24 mouse cellular contexts compared by ENCODE assay signal in the genomic region with DNA sequence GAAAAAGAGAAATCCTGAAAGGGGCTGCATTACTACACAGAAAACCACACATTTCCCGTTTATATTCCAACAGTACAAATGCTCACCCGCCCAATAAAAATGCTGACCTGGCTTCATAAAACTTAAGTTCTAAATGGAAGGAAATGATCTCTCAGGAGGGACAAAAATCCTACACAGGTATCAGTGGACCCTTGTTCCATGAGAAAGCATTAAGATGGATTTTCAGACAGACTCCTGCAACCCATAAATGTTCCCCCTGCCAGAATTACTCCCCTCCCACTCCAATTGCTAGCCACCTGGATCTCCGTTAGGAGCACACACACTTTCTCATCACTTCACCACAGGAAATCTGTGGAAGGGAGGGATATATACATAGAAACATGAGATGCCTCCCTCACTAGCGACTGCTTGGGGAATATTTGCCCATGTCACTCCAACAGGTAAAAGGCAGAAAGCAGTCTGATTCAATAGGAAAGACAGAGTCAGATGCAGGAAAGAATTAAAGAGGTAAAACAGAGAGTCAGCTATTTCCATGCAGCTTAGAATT.
DNase-seq lines count a peak whose midpoint lies in the region; ATAC-seq and TF ChIP-seq lines count a peak whose summit lies in the region.
"Had no signal": no experiment of that assay in that cellular context is flagged by ENCODE, and none has a peak within 500 bp of the region (broad histone marks: within the 10 kb centered on the region; RNA-seq: fewer than 3 reads in every experiment).

No protein-coding gene starts in this region.

- peaks cover 15% of the 10 kb centered on the region; the same call in 1 of the 2 replicates for H3K36me3 ChIP-seq in kidney, embryonic 14.5 days (ENCODE audit: control insufficient read depth, insufficient read depth, low read length)
- peaks cover 26% of the 10 kb centered on the region for H3K36me3 ChIP-seq in limb, embryonic 12.5 days
- H3K36me3 ChIP-seq in limb, embryonic 10.5 days, result peaks cover 23% of the 10 kb centered on the region
- peaks cover 27% of the 10 kb centered on the region for H3K36me3 ChIP-seq in limb, embryonic 14.5 days (ENCODE audit: control insufficient read depth, insufficient read depth, low read length)

- no peak overlapping the region for H3K4me2 ChIP-seq in kidney, embryonic 14.5 days (replicated peaks; ENCODE audit: low read depth, low read length)
- no peak overlapping the region for H3K4me2 ChIP-seq in limb, embryonic 12.5 days
- no peak overlapping the region for H3K4me2 ChIP-seq in limb, embryonic 14.5 days (replicated peaks; ENCODE audit: low read depth, low read length, severe bottlenecking)
- H3K4me2 ChIP-seq: embryonic facial prominence, embryonic 13.5 days; forebrain, embryonic 13.5 days; heart, embryonic 12.5 days; heart, embryonic 15.5 days; hindbrain, embryonic 13.5 days had no signal

- 37% methylated on average over 4 of the region's 4 CpGs for WGBS in kidney, embryonic 14.5 days
- WGBS in limb, embryonic 12.5 days, result 27% methylated on average over 4 of the region's 4 CpGs
- WGBS in limb, embryonic 10.5 days, result 84% methylated on average over 4 of the region's 4 CpGs
- WGBS in limb, embryonic 14.5 days, result 25% methylated on average over 4 of the region's 4 CpGs

- H3K9me3 ChIP-seq in kidney, embryonic 14.5 days (ENCODE audit: control insufficient read depth, low read length), result peaks cover 3% of the 10 kb centered on the region; the same call in 1 of the 2 replicates
- peaks cover 5% of the 10 kb centered on the region for H3K9me3 ChIP-seq in limb, embryonic 12.5 days
- no peaks in the 10 kb centered on the region for H3K9me3 ChIP-seq in limb, embryonic 10.5 days (replicated peaks)
- no peaks in the 10 kb centered on the region for H3K9me3 ChIP-seq in limb, embryonic 14.5 days (ENCODE audit: control insufficient read depth, low read length)
- H3K9me3 ChIP-seq: embryonic facial prominence, embryonic 13.5 days; heart, embryonic 15.5 days; hindbrain, embryonic 13.5 days had no signal

- no peak for DNase-seq in kidney, postnatal 25 days
- DNase-seq in limb, embryonic 10.5 days (ENCODE audit: low spot score), result no peak
- DNase-seq in limb, embryonic 14.5 days (ENCODE audit: low spot score), result peak; percentile 33
- no peak for DNase-seq in cerebellum, postnatal 10 days
- DNase-seq: adrenal gland, adult 8-10 months; adrenal gland, postnatal 25 days; cerebellum, adult 18-20 months; cerebellum, adult 9-10 months; cerebellum, postnatal 25 days; gastrocnemius, postnatal 25 days; heart, adult 18-20 months; heart, postnatal 10 days; heart, postnatal 36 days had no signal

- no peaks in the 10 kb centered on the region for H3K27me3 ChIP-seq in kidney, embryonic 14.5 days (ENCODE audit: control insufficient read depth, insufficient read depth, low read length)
- H3K27me3 ChIP-seq in limb, embryonic 12.5 days, result no peaks in the 10 kb centered on the region
- H3K27me3 ChIP-seq in limb, embryonic 10.5 days (ENCODE audit: low read depth, poor library complexity, severe bottlenecking), result no peaks in the 10 kb centered on the region
- no peaks in the 10 kb centered on the region for H3K27me3 ChIP-seq in limb, embryonic 14.5 days (ENCODE audit: control insufficient read depth, insufficient read depth, low read length)
- H3K27me3 ChIP-seq: embryonic facial prominence, embryonic 13.5 days; forebrain, embryonic 13.5 days; heart, embryonic 12.5 days; heart, embryonic 15.5 days; hindbrain, embryonic 13.5 days had no signal

- ATAC-seq in kidney, embryonic 14.5 days (ENCODE audit: low FRiP score, low TSS enrichment), result peak; percentile 60; the same call in 1 of the 2 replicates
- ATAC-seq in limb, embryonic 12.5 days (ENCODE audit: insufficient number of reproducible peaks, insufficient read depth, low FRiP score, low TSS enrichment, low read depth), result peak; percentile 68; the same call in 1 of the 2 replicates
- ATAC-seq in limb, embryonic 14.5 days (ENCODE audit: low FRiP score, low read depth), result peak; percentile 85
- ATAC-seq: activated CD4-positive, CD25-positive, alpha-beta regulatory T cell, adult 4 months; forebrain, embryonic 13.5 days; forebrain, embryonic 16.5 days had no signal

- no peaks in the 10 kb centered on the region for H3K4me1 ChIP-seq in kidney, embryonic 14.5 days (ENCODE audit: control insufficient read depth, insufficient read depth, low read length)
- H3K4me1 ChIP-seq in limb, embryonic 12.5 days (replicated peaks), result peaks cover 19% of the 10 kb centered on the region
- peaks cover 7% of the 10 kb centered on the region; the same call in 1 of the 2 replicates for H3K4me1 ChIP-seq in limb, embryonic 10.5 days
- peaks cover 11% of the 10 kb centered on the region; the same call in 1 of the 2 replicates for H3K4me1 ChIP-seq in limb, embryonic 14.5 days (ENCODE audit: control insufficient read depth, insufficient read depth, low read length)
- H3K4me1 ChIP-seq: embryonic facial prominence, embryonic 13.5 days; forebrain, embryonic 13.5 days; heart, embryonic 12.5 days; heart, embryonic 15.5 days; hindbrain, embryonic 10.5 days had no signal

- no peak for TF ChIP-seq POLR2A in limb, embryonic 14.5 days (IDR thresholded peaks at IDR 0.05; ENCODE audit: borderline replicate concordance, extremely low read depth, insufficient read depth, insufficient read length)

- H3K9ac ChIP-seq in kidney, embryonic 14.5 days (ENCODE audit: low read depth, low read length), result no peak overlapping the region
- no peak overlapping the region for H3K9ac ChIP-seq in limb, embryonic 12.5 days (replicated peaks)
- no peak overlapping the region for H3K9ac ChIP-seq in limb, embryonic 14.5 days (ENCODE audit: low read depth, low read length, severe bottlenecking)
- H3K9ac ChIP-seq: embryonic facial prominence, embryonic 13.5 days; forebrain, embryonic 13.5 days; heart, embryonic 12.5 days; heart, embryonic 15.5 days; hindbrain, embryonic 13.5 days had no signal

- H3K27ac ChIP-seq in kidney, embryonic 14.5 days (ENCODE audit: low read depth, low read length), result no peak overlapping the region
- no peak overlapping the region for H3K27ac ChIP-seq in limb, embryonic 12.5 days
- H3K27ac ChIP-seq in limb, embryonic 10.5 days, result no peak overlapping the region
- H3K27ac ChIP-seq in limb, embryonic 14.5 days (replicated peaks; ENCODE audit: low read depth, low read length), result no peak overlapping the region
- H3K27ac ChIP-seq: embryonic facial prominence, embryonic 13.5 days; forebrain, embryonic 10.5 days; forebrain, embryonic 13.5 days; heart, embryonic 15.5 days; hindbrain, embryonic 10.5 days; hindbrain, embryonic 13.5 days had no signal

- H3K4me3 ChIP-seq in kidney, embryonic 14.5 days (ENCODE audit: low read length), result no peak overlapping the region
- no peak overlapping the region for H3K4me3 ChIP-seq in limb, embryonic 12.5 days (replicated peaks)
- no peak overlapping the region for H3K4me3 ChIP-seq in limb, embryonic 10.5 days
- H3K4me3 ChIP-seq in limb, embryonic 14.5 days (replicated peaks; ENCODE audit: low read length), result no peak overlapping the region
- H3K4me3 ChIP-seq: embryonic facial prominence, embryonic 13.5 days; forebrain, embryonic 10.5 days; forebrain, embryonic 13.5 days; heart, embryonic 12.5 days; heart, embryonic 15.5 days; hindbrain, embryonic 10.5 days; hindbrain, embryonic 13.5 days had no signal
